Mouse (Mus musculus) gastrocnemius, postnatal 10 days (tissue): ENCODE data around the gene Rab32. TPM values are rescaled to one million over a fixed set of nuclear protein-coding genes. Genes with fewer than 3 reads are reported as not detected.
"Not testable (repeated sequence)": the region's sequence is repeated elsewhere in the genome, so short reads cannot be mapped to it uniquely, and the experiment has no call there.

Experiments used
- DNase-seq: peaks from one replicate; pipeline ENCODE4 v3.0.0; 2021; ENCODE audit warnings: mixed read lengths
- long read RNA-seq, 2 experiments: library from polyadenylated mRNA; stranded (forward); transcript quantifications; one replicate each; pipeline ENCODE4 v2.0.0; 2021
- total RNA-seq, 2 experiments: library from RNA; stranded (reverse); gene quantifications; 2 replicates each; pipeline ENCODE4 v1.2.3; 2021

Rab32 gene
- total RNA-seq: 1 to 10 TPM; 2.4 to 3.6 TPM
- long read RNA-seq, experiment 1, partial matches to known transcripts: 1 of 4 reads
- long read RNA-seq, experiment 1, other reads (novel, unspliced or antisense): 0 of 4 reads
- long read RNA-seq, experiment 2, partial matches to known transcripts: 2 of 5 reads
- long read RNA-seq, experiment 2, other reads (novel, unspliced or antisense): 0 of 5 reads

- DNase-seq: peak; percentile 97
These were observed at the start of gene Rab32 for GRCm38 (mm10) chr10:10557570-10558336. Gene Rab32, minus strand, starts transcription at chr10:10558265.

GRCm38 (mm10) chr10:10600771-10601170, 42.7 kb upstream of the Rab32 start:
- DNase-seq: no peak

- DNase-seq: not testable (repeated sequence)
These were observed 39.4 kb upstream of the Rab32 start for GRCm38 (mm10) chr10:10597495-10597894.

GRCm38 (mm10) chr10:10580811-10581210, 22.7 kb upstream of the Rab32 start:
- DNase-seq: no peak

GRCm38 (mm10) chr10:10579821-10580220, 21.8 kb upstream of the Rab32 start:
- DNase-seq: no peak

GRCm38 (mm10) chr10:10558337-10558711, 259 bp upstream of the Rab32 start:
- DNase-seq: no peak

- peak; percentile 11 for DNase-seq
These were observed 980 bp downstream of the Rab32 start for GRCm38 (mm10) chr10:10557085-10557484.

GRCm38 (mm10) chr10:10555676-10556075, 2.4 kb downstream of the Rab32 start:
- no peak for DNase-seq

- DNase-seq: no peak
These were observed 2.8 kb downstream of the Rab32 start for GRCm38 (mm10) chr10:10555221-10555620.

GRCm38 (mm10) chr10:10550134-10550533, 7.9 kb downstream of the Rab32 start:
- DNase-seq: no peak

- DNase-seq: no peak
These were observed 11.4 kb downstream of the Rab32 start for GRCm38 (mm10) chr10:10546623-10547022.

GRCm38 (mm10) chr10:10544955-10545354, 13.1 kb downstream of the Rab32 start:
- DNase-seq: no peak

Other genes starting within 250 kb of the Rab32 start
- under 1 TPM in 1 of 2 experiments, not detected in 1; 0.09 TPM for gene Adgb, start 85.9 kb downstream of the Rab32 start, total RNA-seq
- gene Gm10944, start 123.1 kb upstream of the Rab32 start, total RNA-seq: not detected